Mouse (Mus musculus): Measurements from ENCODE around the gene Sult6b2. TPM values are rescaled to one million over a fixed set of nuclear protein-coding genes. Genes with fewer than 3 reads are reported as not detected.

The Sult6b2 gene
- 0.30 TPM in 1 of 2 replicates, not detected in the other for polyA plus RNA-seq (2015; fragmentation: Nextera tagmentation; extraction: Ambion mirVana)

- Histone ChIP-seq H3K4me1 (replicated peaks) (no peaks in the 10 kb centered on the region), H3K4me3 (no peak within 1 kb of the TSS), H3K36me3 (no peaks in the 10 kb centered on the region), H3K4me2 (no peak within 1 kb of the TSS), H3K27ac (replicated peaks) (no peak within 1 kb of the TSS), H3K27me3 (no peaks in the 10 kb centered on the region), H3K9me3 (no peaks in the 10 kb centered on the region), H3K9ac (no peak within 1 kb of the TSS)
- no peak for ATAC-seq (ENCODE audit: low FRiP score, low read depth)
These were observed at the start of gene Sult6b2 for GRCm38 (mm10) chr6:142804402-142804801. Gene Sult6b2, minus strand, starts transcription at chr6:142804502.

DNA sequence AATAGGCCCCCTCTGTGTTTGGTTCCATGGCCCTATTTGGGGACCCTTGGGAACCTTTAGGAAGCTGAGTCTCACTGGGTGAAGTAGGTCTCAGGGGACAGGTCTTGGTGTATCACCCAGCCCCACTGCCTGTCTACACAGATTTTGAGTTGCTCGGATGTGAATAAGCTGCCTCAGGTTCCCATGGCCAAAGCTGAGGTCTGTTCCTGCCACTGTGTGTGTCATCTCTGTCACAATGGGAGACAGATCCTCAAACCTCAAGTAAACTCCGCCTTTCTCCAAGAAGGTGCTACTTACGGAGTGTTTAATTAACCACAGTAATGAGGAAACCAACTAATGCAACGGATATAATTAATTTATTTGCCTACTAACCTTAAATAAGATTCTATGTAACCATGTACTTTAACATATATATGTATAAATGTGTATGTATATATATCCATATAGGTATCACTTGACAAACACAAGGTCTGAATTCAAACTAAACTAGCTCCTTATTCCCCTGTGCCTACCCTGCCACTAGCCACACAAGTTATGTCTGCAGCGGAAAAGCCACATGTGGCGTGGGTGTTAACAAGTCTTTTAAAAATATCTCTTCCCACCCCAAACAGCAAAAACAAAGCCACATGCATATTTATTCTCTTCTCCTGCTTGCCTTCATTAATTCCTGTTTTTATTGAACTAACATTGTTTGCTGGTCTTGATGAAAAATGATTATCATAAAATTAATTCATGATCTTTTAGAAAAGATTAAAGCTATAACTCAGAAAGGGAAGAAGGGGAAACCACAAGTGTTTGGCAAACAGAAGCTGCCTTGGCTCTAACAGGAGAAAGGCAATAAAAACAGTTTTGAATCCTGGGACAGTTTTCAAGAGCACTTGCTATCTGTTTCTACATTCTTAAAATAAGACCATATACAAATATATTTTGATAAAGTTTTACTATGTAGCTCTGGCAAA is 48.4 kb upstream of the Sult6b2 start:
- Histone ChIP-seq H3K4me2 (no peak overlapping the region), H3K4me3 (no peak overlapping the region), H3K9ac (no peak overlapping the region), H3K36me3 (no peaks in the 10 kb centered on the region), H3K27me3 (no peaks in the 10 kb centered on the region), H3K27ac (replicated peaks) (no peak overlapping the region), H3K4me1 (replicated peaks) (peaks cover 5% of the 10 kb centered on the region; the same call in 1 of the 2 replicates), H3K9me3 (no peaks in the 10 kb centered on the region)
- no peak for ATAC-seq (ENCODE audit: low FRiP score, low read depth)
- WGBS, result 82% methylated on average over 6 of the region's 6 CpGs

GRCm38 (mm10) chr6:142850436-142850835 is 46.1 kb upstream of the Sult6b2 start:
- no peak overlapping the region for H3K4me2 ChIP-seq
- H3K4me3 ChIP-seq, result no peak overlapping the region
- H3K27ac ChIP-seq (replicated peaks), result no peak overlapping the region
- no peaks in the 10 kb centered on the region for H3K4me1 ChIP-seq (replicated peaks)
- H3K36me3 ChIP-seq, result no peaks in the 10 kb centered on the region
- no peaks in the 10 kb centered on the region for H3K9me3 ChIP-seq
- H3K9ac ChIP-seq, result no peak overlapping the region
- ATAC-seq (ENCODE audit: low FRiP score, low read depth), result no peak
- H3K27me3 ChIP-seq, result no peaks in the 10 kb centered on the region
- 73% methylated on average over 8 of the region's 8 CpGs for WGBS

DNA sequence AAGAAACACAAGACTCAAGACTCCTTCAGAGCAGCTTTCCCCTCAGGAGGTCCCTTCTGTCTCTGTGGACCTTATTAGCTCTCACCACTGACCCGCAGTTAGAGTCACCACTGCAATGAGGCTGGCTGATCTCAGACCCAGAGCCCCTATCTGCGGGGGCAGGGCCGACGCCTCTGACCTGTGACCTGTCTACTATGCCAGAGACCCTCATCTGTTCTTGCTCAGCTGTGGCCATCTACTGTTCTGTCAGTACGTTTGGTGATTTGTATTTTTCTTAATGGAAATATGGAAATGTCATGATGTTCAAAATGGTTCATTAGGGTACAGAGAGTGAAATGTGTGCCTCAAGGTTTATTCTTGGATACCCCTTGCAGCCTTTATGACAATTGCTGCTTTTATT is 45.0 kb upstream of the Sult6b2 start:
- H3K4me2 ChIP-seq, result no peak overlapping the region
- 69% methylated on average over 5 of the region's 5 CpGs for WGBS
- no peak overlapping the region for H3K27ac ChIP-seq (replicated peaks)
- no peaks in the 10 kb centered on the region for H3K27me3 ChIP-seq
- H3K4me1 ChIP-seq (replicated peaks), result no peaks in the 10 kb centered on the region
- H3K9me3 ChIP-seq, result no peaks in the 10 kb centered on the region
- no peak overlapping the region for H3K4me3 ChIP-seq
- H3K9ac ChIP-seq, result no peak overlapping the region
- ATAC-seq (ENCODE audit: low FRiP score, low read depth), result no peak
- no peaks in the 10 kb centered on the region for H3K36me3 ChIP-seq

GRCm38 (mm10) chr6:142847914-142848674 is 43.8 kb upstream of the Sult6b2 start:
- H3K9ac ChIP-seq, result no peak overlapping the region
- no peak overlapping the region for H3K4me3 ChIP-seq
- WGBS, result 84% methylated on average over 8 of the region's 8 CpGs
- no peak overlapping the region for H3K4me2 ChIP-seq
- H3K36me3 ChIP-seq, result no peaks in the 10 kb centered on the region
- ATAC-seq (ENCODE audit: low FRiP score, low read depth), result no peak
- no peak overlapping the region for H3K27ac ChIP-seq (replicated peaks)
- H3K4me1 ChIP-seq (replicated peaks), result no peaks in the 10 kb centered on the region
- no peaks in the 10 kb centered on the region for H3K9me3 ChIP-seq
- H3K27me3 ChIP-seq, result no peaks in the 10 kb centered on the region

DNA sequence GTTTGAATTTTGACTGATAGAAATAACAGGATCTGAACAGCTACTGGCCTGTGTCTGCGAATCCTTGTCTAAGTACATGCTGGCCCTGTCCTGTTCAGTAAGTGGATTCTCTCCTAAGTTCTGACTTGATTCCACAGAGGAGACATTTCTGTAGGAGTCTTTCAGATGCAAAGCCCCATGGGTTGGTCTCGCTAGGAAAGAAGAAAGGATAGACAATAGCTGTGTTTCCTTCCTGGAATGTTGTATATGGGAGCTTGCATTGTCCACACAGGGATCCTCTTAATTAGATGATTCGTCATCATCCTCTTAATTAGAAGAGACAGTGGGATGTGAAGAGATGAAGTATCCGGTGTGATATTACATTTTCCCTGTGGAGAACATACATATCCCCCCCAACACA is 42.6 kb upstream of the Sult6b2 start:
- no peaks in the 10 kb centered on the region for H3K36me3 ChIP-seq
- no peaks in the 10 kb centered on the region for H3K9me3 ChIP-seq
- no peak overlapping the region for H3K4me2 ChIP-seq
- no peak overlapping the region for H3K4me3 ChIP-seq
- H3K27me3 ChIP-seq, result no peaks in the 10 kb centered on the region
- H3K27ac ChIP-seq (replicated peaks), result no peak overlapping the region
- no peak for ATAC-seq (ENCODE audit: low FRiP score, low read depth)
- no peak overlapping the region for H3K9ac ChIP-seq
- H3K4me1 ChIP-seq (replicated peaks), result no peaks in the 10 kb centered on the region
- WGBS, result 65% methylated on average over 4 of the region's 4 CpGs

- Histone ChIP-seq H3K4me3 (no peak overlapping the region), H3K27me3 (no peaks in the 10 kb centered on the region), H3K9ac (no peak overlapping the region), H3K36me3 (no peaks in the 10 kb centered on the region), H3K4me2 (no peak overlapping the region), H3K4me1 (replicated peaks) (no peaks in the 10 kb centered on the region), H3K27ac (replicated peaks) (no peak overlapping the region), H3K9me3 (no peaks in the 10 kb centered on the region)
- no peak for ATAC-seq (ENCODE audit: low FRiP score, low read depth)
- WGBS, result 91% methylated on average over 4 of the region's 4 CpGs
These were observed 40.8 kb upstream of the Sult6b2 start for GRCm38 (mm10) chr6:142845066-142845465.

DNA sequence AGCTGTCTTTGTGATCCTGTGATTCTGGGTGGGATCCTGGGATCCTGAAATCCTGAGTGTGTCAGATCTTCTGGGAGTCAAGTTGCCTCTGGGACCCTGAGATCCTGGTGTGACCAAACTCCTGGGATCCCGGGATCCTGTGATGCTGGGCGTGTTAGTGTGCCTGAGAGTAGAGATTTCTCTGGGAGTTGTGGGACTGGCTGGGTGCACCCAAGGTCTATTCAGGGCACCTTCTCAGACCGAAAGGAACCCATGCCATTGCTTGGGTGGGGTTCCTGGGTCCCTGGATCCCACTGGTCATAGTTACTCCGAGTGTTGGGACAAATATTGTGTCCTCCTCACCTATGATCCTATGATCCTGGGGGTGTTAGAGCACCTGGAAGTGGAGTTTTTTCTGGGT is 39.8 kb upstream of the Sult6b2 start:
- H3K4me2 ChIP-seq, result no peak overlapping the region
- no peaks in the 10 kb centered on the region for H3K27me3 ChIP-seq
- no peak overlapping the region for H3K9ac ChIP-seq
- H3K9me3 ChIP-seq, result no peaks in the 10 kb centered on the region
- 94% methylated on average over 4 of the region's 4 CpGs for WGBS
- no peak for ATAC-seq (ENCODE audit: low FRiP score, low read depth)
- H3K4me1 ChIP-seq (replicated peaks), result no peaks in the 10 kb centered on the region
- H3K36me3 ChIP-seq, result no peaks in the 10 kb centered on the region
- H3K27ac ChIP-seq (replicated peaks), result no peak overlapping the region
- H3K4me3 ChIP-seq, result no peak overlapping the region

GRCm38 (mm10) chr6:142838501-142838900 is 34.2 kb upstream of the Sult6b2 start:
- H3K36me3 ChIP-seq, result no peaks in the 10 kb centered on the region
- no peaks in the 10 kb centered on the region for H3K9me3 ChIP-seq
- 96% methylated on average over 1 of the region's 1 CpGs for WGBS
- no peak for ATAC-seq (ENCODE audit: low FRiP score, low read depth)
- no peak overlapping the region for H3K27ac ChIP-seq (replicated peaks)
- H3K9ac ChIP-seq, result no peak overlapping the region
- H3K4me1 ChIP-seq (replicated peaks), result peaks cover 7% of the 10 kb centered on the region; the same call in 1 of the 2 replicates
- no peak overlapping the region for H3K4me2 ChIP-seq
- H3K27me3 ChIP-seq, result no peaks in the 10 kb centered on the region
- no peak overlapping the region for H3K4me3 ChIP-seq

- Histone ChIP-seq H3K4me1 (replicated peaks) (peaks cover 7% of the 10 kb centered on the region; the same call in 1 of the 2 replicates), H3K27me3 (no peaks in the 10 kb centered on the region), H3K9me3 (no peaks in the 10 kb centered on the region), H3K27ac (replicated peaks) (no peak overlapping the region), H3K4me2 (no peak overlapping the region), H3K9ac (no peak overlapping the region), H3K4me3 (no peak overlapping the region), H3K36me3 (no peaks in the 10 kb centered on the region)
- ATAC-seq (ENCODE audit: low FRiP score, low read depth), result no peak
- WGBS, result 75% methylated on average over 9 of the region's 9 CpGs
These were observed 33.0 kb upstream of the Sult6b2 start for GRCm38 (mm10) chr6:142837326-142837725.

DNA sequence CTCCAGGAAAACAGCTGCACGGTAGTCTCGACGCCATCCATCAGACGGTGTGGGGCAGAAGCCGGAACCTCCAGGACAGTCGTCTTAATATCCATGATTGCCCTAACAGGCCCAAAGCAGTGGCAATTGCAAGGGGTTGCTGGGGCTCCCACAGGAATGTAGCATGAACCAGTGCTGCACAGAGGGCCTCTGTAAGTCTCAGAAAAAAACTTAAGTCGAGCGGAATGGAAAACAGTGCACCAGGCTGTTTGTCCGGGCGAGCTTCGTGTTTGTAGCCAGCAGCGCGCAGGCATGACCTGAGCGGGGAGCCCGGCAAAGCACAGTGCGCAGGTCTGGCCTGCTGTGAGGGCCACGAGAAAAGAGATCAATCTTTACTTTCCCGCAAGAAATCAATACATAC is 31.4 kb upstream of the Sult6b2 start:
- peaks cover 7% of the 10 kb centered on the region; the same call in 1 of the 2 replicates for H3K4me1 ChIP-seq (replicated peaks)
- no peaks in the 10 kb centered on the region for H3K9me3 ChIP-seq
- peak; percentile 85 for ATAC-seq (ENCODE audit: low FRiP score, low read depth)
- H3K27ac ChIP-seq (replicated peaks), result no peak overlapping the region
- no peaks in the 10 kb centered on the region for H3K27me3 ChIP-seq
- no peak overlapping the region for H3K9ac ChIP-seq
- no peaks in the 10 kb centered on the region for H3K36me3 ChIP-seq
- 17% methylated on average over 18 of the region's 18 CpGs for WGBS
- H3K4me3 ChIP-seq, result no peak overlapping the region
- H3K4me2 ChIP-seq, result 0 out of 2 replicates have a peak overlapping the region, but pooled peaks have one; percentile 0

DNA sequence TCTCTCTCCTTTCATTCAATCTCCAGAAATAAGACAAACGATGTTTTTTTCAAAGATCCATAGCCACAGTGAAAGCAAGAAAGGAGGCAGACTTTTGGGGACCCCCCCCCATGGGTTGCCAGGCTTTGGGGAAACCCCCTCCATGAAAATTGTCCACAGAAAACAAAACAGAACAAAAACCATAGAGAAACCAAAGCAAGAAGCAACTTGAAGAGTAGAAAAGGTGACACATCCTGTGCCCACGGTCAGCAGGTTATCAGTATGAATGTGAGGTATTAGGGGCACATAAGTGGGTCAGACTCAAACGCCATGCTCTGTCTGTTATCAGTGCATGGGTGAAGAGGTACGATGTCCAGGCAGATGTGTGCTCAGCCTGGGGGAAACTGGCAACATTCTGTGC is 30.6 kb upstream of the Sult6b2 start:
- no peak for ATAC-seq (ENCODE audit: low FRiP score, low read depth)
- 76% methylated on average over 4 of the region's 4 CpGs for WGBS
- Histone ChIP-seq H3K36me3 (no peaks in the 10 kb centered on the region), H3K27me3 (no peaks in the 10 kb centered on the region), H3K27ac (replicated peaks) (no peak overlapping the region), H3K4me1 (replicated peaks) (peaks cover 7% of the 10 kb centered on the region; the same call in 1 of the 2 replicates), H3K9me3 (no peaks in the 10 kb centered on the region), H3K9ac (no peak overlapping the region), H3K4me3 (no peak overlapping the region), H3K4me2 (no peak overlapping the region)

Measured in hindbrain, embryonic 15.5 days (tissue).